Mouse (Mus musculus) cerebellum, postnatal 25 days (tissue): ENCODE results near the gene Cish.
A peak's percentile ranks its signal among the peaks of the same experiment; 100 is the strongest.

Experiments used
- DNase-seq, 2 experiments: peaks; one replicate each; pipeline ENCODE4 v3.0.0; 2021; ENCODE audit warnings: mixed read lengths in 2 of 2

The Cish gene

DNA sequence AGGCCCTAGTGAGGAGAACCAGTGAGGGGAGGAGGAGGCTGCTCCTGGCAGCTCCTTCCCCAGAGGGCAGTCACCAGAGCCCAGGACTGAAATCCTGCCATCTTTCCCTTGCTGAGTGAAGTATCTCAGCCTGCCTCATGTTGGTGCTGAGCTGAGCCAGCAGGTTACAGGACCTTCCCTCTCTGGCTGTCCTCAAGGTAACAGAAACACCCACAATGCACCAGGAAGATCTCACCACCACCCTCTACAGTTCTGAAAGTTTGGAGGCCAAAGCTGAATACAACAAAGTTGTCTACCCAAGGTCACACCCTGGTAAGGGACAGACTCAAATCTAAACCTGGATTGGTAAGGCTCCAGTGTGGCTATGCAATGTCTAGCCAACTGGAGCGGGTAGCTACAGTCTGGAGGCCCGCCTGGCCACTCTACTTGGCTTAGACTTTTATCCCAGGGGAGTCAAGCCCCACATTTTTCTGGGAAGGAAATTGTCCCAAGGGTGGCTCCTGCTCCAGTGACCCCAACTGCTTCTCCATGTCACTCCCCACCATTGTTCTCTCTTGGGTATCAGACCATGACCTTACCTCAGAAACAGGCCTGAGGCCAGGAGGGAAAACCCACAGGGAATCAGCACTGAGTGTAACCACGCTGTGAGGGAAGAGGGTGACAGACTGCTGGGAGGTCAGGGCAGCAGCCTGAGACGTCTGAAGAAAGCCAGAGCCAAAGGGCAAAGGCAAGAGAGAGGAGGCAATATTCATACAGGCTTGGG, 29.2 kb downstream of the Cish start:
- peak in 1 of 2 experiments; percentile 35 for DNase-seq

DNA sequence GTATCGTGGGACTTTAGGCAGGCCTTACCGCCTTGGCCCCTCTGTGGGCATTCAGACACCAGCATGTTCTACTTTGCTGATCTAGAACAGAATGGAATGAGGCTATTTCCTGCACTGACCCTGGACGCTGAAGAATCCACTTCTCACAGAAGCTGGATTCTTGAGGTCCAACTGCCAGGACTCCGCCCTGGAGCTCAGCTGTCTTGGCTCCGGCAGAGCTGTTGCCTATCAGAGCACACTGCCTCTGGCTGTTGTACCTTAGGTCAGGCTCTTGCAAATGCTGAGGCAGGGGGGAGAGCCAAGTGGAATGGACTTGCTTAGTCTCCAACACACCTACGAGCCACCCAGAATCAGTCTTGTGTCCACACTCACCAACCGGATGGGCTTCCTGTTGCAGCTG, 30.1 kb downstream of the Cish start:
- DNase-seq, result no peak

DNA sequence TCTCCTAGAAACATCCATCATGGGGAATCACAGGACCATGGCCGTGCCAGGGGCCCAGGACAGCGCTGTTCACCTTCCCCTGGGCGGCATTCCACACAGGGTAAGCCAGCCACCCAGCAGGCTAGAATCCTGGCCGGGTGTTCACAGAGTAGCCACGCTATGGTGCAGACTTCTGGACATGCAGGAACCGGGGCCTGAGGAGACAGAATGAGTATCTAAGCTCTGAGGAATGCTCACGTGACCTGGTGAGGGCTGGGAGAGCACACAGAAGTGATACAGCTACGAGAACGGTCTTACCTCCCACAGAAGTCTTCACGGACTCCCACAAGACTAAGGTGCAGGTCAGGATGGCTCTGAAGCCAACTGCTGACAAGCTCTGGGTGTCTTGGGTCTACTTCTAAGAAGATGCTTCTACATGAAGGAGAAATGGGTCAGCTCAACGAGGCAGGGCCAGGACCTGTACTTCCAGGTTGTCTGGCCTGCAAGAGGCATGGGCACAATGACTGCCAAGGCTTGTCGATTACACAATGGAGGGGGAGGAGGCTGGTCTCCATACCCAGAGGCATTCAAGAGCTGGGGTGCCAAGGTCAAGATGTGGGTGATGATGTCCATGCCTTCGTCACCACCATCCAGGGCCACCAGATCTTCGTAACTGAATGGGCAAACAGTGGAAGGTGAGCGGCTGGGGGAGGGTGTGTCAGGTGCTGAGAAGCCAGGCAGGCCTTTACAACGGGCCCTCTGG, 32.2 kb downstream of the Cish start:
- no peak for DNase-seq

DNA sequence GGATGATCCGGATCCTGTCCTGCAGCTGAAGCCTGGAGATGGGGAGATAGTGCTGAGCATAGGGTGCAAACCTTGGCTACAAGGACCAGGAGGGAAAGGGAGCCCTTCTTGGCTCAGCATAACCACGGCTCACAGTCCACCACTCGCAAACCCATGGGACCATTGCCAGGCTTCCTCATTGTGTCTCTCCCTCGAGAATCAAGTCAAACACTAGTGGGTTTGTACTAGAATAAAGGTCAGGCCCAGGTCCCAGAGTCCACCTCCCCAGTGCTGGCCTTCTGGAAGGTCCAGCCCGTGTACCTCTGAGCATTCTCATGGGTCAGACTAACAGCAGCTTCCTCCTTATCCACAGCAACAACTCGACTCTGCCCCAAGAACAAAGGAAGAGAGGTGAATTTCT, 35.0 kb downstream of the Cish start:
- DNase-seq, result no peak

DNA sequence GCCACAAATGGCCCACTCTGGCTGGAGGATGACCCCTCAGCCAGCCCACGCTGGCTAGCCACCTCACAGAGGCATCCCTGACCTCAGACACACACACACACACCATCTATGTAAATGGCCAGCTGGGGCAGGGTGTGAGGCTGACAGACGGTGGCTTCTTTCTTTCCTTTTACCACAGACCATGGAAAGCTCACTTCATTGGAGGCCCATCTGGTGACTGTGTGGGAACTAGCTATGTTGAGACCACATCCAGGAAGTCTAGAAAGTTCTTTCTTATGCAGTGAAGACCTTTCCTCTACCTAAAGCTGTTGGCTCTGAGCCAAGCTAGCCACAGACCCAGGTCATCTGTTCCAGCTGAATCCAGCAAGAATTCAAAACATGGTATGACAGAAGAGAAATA, 37.9 kb downstream of the Cish start:
- no peak for DNase-seq

DNA sequence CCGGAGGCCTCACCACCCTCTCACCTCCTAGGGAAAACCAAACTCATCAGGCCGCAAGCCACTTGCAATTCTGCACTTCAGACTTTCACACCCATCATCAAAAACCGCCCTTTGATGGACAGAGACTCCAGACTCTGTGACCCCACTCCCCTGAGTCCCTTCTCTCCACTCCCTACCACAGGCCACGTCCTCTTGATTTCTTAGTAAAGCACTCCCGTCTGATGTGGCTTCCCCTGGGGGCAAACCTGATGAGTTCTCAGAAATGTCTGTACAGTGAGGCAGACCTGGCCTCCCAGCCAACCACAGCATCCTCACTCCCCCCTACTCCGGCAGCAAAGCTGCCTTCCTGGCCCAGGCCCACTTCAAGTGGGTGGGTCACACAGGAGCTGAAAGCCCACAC, 38.5 kb downstream of the Cish start:
- no peak for DNase-seq

DNA sequence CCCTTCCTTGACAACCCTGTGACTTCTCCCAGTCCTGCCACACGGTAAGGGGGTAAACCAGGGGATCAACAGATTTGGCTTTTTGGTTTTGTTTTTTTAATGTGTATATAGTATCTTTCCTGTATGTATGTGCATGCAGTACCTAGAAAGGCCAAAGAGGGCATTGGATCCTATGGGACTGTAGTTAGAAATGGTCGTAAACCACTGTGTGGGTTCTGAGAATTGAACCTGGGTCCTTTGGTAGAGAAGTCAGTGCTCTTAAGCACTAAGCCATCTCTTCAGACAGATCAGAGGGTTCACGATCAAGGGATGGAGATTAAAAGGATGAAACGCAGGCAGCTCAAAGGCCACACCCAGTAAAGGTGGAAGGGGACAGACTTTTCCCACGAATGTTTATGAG, 39.2 kb downstream of the Cish start:
- DNase-seq, result no peak

DNA sequence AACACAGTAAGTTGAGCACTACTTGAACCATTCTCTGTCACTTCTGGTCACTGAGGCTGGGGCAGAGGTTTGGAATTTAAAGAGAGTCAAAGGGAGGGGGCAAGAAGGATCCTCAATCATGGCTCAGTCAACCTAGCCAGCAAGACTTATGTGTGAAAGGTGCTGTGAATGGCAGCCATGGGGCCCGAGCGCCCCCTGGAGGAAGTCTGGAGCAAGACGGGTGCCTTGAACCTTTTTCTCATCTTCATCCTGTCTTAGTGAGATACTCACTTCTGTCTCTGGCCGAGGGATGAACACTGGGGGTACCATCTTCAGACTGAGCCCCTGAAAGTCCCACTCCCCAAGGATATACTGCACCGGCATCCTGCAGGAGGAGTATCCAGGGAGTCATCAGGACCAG, 40.1 kb downstream of the Cish start:
- DNase-seq, result peak; percentile 85 to 86

DNA sequence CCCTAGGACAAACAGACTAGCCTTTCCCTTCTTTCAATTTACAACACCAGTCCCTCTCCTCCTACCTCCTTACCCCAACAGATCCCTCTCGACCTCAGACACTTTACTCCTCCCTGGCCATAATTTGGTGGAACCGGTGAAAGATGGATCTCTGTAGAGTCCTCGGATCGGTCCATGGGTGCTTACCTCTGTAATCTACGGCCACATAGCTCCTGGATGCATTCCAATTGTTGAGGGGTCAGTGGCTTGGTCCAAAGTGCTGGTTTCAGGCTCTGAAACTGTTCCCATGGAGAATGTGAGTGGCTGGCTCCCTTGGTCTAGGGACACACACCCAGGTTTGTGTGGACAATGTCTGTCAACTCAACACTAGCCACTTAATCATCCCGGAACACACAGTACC, 40.6 kb downstream of the Cish start:
- DNase-seq, result no peak

DNA sequence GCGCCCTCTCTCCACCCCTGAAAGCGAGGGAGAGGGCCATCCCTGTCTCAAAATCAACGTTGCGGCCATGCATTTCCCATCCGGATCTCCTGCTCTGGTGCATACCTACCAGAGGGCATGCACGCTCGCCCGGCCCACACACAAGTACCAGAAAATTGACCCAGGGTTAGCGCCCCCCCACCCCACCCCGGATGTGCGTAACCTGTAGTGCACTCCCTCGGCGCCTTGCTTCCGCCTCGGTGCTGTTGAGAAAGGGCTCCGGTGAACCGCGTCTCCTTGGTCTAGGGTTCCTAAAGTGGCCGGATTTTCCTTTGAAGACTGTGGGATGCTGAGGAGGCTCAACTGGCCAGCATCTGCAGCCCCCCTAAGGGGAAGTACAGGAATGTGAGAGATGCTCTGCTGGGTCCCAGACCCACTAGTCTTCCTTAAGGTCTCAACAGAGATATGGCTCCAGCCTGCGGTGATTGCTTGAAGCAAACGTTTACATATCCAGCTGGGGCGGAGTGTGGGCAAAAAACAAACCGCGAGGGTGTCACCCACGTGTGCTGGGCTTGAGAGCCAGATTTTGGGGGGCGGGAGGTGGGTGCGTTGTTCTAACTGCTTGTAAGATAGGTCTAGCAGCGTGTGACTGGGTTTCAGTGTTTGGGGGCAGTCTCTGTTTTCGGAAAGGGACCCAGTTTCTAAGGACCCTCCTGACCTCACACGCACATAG, 42.5 kb downstream of the Cish start, which contains the start of gene Hemk1:
Hemk1 (minus strand) TSS at position 179 of the 712 bp plus-strand sequence.
- DNase-seq, result peak; percentile 82 to 87

DNA sequence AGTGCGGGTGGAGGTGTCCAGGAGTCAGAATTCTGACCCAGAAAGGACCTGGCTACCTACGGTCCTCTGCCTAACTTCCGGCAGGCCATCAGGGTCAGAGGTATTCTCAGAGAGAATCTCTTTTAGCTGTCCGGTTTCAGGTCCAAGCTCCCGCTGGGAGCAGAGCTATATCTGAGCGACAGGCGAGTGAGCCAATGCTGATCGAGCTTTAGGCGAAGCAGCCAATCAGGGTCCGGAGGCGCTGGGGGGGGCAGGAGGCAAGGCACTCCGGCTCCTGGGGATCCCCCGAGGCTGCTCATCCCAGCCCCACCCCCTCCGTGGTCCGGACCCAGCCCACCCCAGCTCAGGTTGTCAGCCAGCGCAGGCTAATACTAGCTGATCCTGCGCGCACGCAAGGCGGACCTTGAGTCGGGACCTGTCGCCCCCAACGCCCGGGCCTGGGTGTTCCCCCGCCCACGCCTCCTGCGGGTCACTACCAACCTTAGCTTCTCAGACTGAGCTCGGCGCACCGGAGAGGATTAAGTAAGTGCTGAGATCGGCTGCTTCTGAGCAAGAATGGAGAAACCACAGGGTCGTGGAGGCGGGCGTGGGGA, 44.5 kb downstream of the Cish start, which contains the start of gene 6430571L13Rik:
6430571L13Rik (plus strand) TSS at position 336 of the 593 bp plus-strand sequence.
- peak; percentile 98 to 99 for DNase-seq

DNA sequence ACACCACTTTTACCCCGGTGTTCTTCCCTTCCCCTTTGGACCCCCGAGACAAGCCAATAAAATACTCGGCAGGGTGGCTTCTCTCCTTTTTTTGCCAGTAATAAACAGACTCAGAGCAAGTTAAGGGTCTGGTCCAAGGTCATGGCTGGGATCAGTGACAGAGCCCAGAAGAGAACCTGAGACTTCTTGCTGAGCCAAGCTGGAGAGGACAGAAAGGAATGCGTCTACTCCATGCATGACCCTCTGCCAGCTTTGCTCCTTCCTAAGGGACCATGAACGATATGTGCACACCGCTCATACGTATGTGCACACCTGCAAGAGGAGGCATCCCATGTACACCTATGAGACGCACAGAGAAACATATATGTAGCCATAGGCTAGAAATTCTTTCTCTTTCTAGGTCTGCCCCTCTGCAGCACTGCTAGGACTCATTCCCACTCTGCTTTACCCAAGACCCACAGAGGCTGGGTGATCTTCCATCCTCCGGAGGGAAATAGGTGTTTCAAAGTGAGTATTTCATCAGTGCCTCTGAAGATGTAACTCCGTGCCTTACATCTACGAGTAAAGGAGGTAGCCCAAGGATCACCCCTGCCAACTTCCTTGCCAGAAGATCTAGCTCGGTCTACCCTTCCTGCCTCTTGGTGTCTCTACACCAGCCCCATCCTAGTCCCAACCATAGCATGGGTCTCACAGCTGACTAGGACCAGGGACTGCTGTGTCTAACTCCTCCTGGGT, 45.3 kb downstream of the Cish start:
- DNase-seq, result peak; percentile 57 to 67

DNA sequence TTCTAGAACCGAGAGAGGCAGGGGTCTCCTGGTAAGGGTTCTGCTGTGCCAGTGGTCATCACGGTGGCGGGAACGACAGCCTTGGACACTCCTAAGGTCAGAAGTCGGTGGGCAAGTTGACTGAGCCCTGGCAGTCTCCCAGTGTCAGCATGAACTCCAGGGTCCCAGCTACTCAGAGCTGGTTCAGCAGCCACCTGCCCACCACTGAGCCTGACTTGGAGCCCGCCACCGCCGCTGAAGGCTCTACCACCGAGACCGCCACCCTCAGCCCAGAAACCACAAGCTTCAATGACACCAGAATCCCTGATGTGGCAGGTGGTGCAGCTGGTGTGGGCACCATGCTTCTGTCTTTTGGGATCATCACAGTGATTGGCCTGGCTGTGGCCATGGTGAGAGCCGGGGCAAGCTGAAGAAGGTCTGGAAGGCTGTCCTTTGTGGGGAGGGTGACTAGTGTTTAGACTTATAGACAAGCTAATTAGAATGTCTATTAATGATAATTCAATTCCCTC, 46.4 kb downstream of the Cish start:
- peak; percentile 52 to 53 for DNase-seq

DNA sequence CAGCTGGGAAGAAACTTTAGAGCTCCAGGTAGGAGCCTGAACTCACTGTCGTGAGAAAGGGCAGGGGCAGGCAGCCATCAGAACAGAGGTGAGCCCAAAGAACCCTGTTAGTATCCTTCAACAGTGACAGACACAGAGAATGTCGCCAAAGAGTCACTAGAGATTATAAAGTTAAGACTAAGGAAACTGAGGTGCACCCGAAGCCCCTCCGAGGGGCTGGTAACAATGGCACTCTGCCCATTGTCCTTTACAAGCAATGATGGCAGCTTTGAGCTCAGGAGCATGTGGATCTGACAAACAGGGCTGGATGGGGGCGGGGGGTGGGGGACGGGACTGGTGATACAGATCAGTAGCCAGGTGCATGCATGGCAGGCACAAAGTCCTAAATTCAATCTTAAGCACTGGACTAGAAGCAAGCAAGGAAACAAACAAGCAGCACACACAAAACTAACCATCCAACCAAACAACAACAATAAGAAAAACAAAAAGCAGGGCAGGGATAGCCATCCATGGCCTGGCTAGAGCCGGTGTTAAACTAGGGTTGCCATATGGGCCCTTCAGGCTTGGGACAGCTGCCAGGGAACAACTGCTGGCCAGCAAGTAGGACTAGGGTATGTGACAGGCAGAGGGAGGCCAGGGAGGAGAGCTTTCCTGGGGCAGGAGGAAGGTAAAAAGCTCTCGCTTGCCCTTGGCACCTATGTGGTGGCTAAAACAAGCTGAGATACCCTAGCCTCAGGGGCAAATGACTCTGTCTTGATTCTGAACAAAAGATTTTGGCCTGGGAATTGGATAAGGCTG, 47.5 kb downstream of the Cish start:
- peak; percentile 97 for DNase-seq

DNA sequence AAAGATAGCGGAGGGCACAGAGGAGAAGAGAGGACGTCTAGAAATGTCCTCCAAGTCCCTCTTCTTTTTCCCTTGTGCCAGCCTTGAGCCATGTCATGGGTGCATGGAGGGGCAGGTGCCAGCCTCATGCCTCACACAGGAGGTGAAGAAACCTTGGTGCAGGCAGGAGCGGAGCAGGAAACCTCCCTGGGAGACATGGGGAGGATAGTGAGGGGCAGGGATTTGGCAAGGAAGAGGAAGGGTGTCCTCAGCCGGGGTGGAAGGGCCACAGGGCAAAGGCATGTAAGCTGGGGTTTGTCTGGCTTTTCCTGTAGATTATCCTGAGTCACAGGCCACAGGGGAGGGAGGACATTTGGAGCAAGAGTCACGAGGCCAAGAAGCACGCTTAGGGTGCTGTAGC, 48.2 kb downstream of the Cish start:
- peak in 1 of 2 experiments; percentile 58 for DNase-seq

DNA sequence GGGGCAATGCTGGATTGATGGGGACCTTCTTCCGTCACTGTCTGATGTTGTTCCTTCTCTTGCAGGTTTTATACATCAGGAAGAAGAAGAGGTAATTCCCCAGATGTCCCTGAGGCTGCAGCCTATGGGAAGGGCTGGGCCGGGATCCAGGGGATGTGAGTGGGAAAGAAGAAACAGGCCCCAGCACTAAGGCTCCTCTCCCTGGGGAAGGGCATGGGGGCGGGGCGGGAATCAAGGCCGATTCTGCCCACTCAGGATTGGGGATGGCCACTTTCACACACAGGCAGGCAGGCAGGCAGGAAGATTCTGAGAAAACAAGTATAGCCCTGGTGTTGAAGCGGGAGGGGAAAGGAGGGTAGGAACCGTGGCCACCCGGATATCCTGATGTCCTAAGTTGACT, 50.3 kb downstream of the Cish start:
- DNase-seq, result peak in 1 of 2 experiments; percentile 51

DNA sequence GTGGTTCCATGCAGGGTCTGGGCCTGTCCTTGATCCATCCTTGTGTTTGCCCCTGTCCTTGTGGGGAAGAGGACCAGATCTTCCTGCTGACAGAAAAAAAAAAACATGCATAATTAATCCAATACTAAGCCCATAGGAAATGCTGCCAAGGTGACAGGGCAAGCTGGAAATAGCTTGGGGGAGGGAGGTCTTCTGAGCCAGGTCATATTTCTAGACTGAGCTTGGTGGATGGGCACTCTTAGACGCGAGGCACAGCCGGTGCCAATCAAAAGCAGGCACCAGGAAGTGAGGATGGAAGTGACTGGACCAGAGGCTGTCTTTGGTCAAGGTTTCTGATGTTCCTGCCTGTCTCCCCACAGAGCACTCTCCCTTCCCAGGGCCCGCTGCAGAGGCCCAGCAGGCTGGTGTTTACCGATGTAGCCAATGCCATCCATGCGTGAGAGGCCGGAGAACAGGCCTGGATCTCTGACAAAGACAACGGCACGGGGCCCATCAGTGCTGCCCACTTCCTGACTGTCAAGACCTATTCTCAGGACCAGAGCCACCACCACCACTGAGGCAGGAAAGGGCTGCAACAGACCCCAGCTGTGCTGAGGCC, 51.9 kb downstream of the Cish start:
- DNase-seq, result peak; percentile 66 to 67

DNA sequence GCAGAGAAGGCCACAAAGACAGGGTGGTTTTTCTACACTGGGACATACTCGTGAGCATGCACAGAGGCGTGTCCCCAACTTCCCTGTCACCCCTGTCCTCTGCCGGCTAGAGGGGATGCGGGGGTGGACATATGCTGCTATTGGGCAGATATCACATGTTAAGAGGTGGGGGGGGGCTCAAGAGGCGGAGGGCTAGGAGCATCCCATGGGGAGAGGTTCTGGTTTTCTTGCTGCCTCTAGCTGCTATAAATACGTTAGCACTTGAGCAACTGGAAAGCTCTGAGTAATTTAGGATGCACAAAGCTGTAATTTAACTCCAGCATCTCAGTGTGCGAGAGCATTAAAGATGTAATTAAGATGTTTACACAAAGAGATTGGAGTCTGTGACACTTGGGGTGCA, 53.5 kb downstream of the Cish start:
- no peak for DNase-seq
